Mouse (Mus musculus): ENCODE measurements around the gene Nppa. TPM values are rescaled to one million over a fixed set of nuclear protein-coding genes. Genes with fewer than 3 reads are reported as not detected.

The Nppa gene
- total RNA-seq, 2 experiments from 2014 or later = not detected

GRCm38 (mm10) chr4:148016981-148017380 lies 16.5 kb downstream of the Nppa start:
- TF ChIP-seq CTCF (IDR thresholded peaks at IDR 0.05) = no peak
- DNase-seq (ENCODE audit: extremely low spot score in 1 of 2, low spot score in 2 of 2) = no peak
- H3K4me3 ChIP-seq = no peak overlapping the region
- intact Hi-C loops (cut with DNase I) = no loop called here
- no peak overlapping the region for H3K27ac ChIP-seq

GRCm38 (mm10) chr4:148018410-148018809 lies 17.9 kb downstream of the Nppa start:
- intact Hi-C loops (cut with DNase I) = no loop called here
- no peak overlapping the region for H3K4me3 ChIP-seq
- DNase-seq (ENCODE audit: extremely low spot score in 1 of 2, low spot score in 2 of 2) = no peak
- no peak for TF ChIP-seq CTCF (IDR thresholded peaks at IDR 0.05)
- no peak overlapping the region; the same call in 1 of the 2 replicates for H3K27ac ChIP-seq

GRCm38 (mm10) chr4:148024003-148024402 lies 23.5 kb downstream of the Nppa start:
- H3K4me3 ChIP-seq = no peak overlapping the region
- no peak for TF ChIP-seq CTCF (IDR thresholded peaks at IDR 0.05)
- no peak overlapping the region for H3K27ac ChIP-seq
- intact Hi-C loops (cut with DNase I) = no loop called here
- no peak for DNase-seq (ENCODE audit: extremely low spot score in 1 of 2, low spot score in 2 of 2)

DNA sequence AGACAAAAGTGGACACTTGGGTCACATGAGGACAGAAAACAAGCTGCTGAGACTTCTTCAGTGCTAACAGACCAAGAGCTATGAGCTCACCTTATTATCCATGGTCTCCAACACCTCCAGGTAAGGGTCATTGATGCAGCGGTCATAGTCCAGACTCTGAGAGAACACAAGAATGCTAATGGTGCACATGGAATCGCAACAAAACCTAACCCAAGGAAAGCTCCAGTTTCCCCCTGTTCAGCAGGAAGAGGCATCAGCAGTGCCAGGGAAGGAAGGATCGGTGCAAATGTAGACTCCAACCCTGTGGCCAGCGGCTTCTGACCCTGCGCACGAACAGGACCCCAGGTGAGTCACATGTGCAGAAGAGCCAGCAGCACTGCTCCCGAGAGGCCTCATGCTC lies 28.8 kb downstream of the Nppa start:
- TF ChIP-seq CTCF (IDR thresholded peaks at IDR 0.05) = no peak

GRCm38 (mm10) chr4:148030506-148030905 lies 30.0 kb downstream of the Nppa start:
- H3K4me3 ChIP-seq = no peak overlapping the region
- DNase-seq (ENCODE audit: extremely low spot score in 1 of 2, low spot score in 2 of 2) = no peak
- no peak overlapping the region for H3K27ac ChIP-seq
- intact Hi-C loops (cut with DNase I) = no loop called here
- TF ChIP-seq CTCF (IDR thresholded peaks at IDR 0.05) = no peak

More for the DNA sequence above, 28.8 kb downstream of the Nppa start:
- DNase-seq (ENCODE audit: extremely low spot score in 1 of 2, low spot score in 2 of 2) = no peak
- intact Hi-C loops (cut with DNase I) = no loop called here
- H3K4me3 ChIP-seq = no peak overlapping the region
- no peak overlapping the region for H3K27ac ChIP-seq

- Histone ChIP-seq H3K4me3 (no peak overlapping the region), H3K27ac (no peak overlapping the region)
- TF ChIP-seq CTCF (IDR thresholded peaks at IDR 0.05) = no peak
- intact Hi-C loops (cut with DNase I) = no loop called here
- no peak for DNase-seq (ENCODE audit: extremely low spot score in 1 of 2, low spot score in 2 of 2)
Measured at GRCm38 (mm10) chr4:148033858-148034410, 33.4 kb downstream of the Nppa start.

- no peak for DNase-seq (ENCODE audit: extremely low spot score in 1 of 2, low spot score in 2 of 2)
- TF ChIP-seq CTCF (IDR thresholded peaks at IDR 0.05) = no peak
- H3K4me3 ChIP-seq = no peak overlapping the region
- intact Hi-C loops (cut with DNase I) = no loop called here
- no peak overlapping the region for H3K27ac ChIP-seq
Measured at GRCm38 (mm10) chr4:148035440-148035839, 34.9 kb downstream of the Nppa start.

DNA sequence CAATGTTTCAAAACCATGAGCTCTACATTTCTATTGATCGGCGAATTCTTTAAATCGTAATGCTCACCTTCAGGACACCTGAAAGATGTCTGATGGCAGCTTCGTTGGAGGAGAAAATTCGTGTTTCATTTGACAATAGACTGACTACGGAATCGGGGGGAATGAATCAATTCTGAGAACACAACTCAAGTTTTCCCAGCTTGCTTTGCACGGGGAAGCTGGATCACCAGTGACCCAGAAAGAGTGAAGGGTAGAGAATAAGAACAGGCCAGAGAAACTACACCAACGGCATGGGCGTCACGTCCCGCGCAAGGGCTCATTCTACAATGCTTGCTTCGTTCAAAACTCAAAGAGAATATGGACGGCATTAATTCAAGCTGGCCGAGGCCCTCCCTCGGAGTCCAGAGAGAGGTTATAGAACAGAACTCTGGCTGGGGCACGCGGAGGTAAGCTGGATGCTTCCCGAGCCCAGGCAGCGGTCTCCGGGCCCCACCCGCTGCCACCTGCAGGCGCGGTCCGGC lies 37.6 kb downstream of the Nppa start:
- Histone ChIP-seq H3K4me3 (peak overlapping the region; percentile 92), H3K27ac (peak overlapping the region; percentile 94)
- DNase-seq (ENCODE audit: extremely low spot score in 1 of 2, low spot score in 2 of 2) = no peak
- no peak; the same call in 1 of the 2 replicates for TF ChIP-seq CTCF (IDR thresholded peaks at IDR 0.05)
- intact Hi-C loops (cut with DNase I) = no loop called here

DNA sequence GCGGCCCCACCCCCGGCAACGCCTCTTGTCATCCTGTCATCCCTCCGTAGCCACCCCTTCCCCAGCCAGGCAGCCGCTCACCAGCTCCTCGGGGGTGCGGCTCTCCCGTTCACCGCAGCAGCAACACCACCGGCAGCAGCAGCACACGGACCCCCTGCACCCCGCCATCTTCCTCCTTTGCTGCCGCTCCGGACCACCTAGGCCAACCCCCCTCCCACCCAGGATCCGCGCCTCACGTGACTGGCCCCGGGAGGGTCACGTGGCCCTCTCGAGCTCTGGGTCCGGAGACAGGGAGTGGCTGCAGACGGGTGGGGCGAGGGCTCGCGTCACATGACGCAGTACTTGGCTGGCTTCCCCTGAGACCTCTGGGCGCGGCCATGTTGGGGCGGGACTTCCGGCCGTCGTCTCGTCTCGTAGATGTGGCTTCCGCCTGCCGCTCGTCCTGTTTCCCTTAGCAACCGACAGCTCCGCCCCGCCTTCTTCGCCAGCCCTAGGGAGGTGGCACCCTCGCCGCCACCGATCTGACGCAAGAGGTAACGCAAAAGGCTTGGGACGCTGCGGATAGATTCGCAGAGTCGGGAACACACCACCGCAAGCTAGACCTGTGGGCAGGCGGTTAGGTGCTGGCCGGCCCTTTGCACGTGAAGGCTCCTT lies 38.2 kb downstream of the Nppa start, which contains the start of the genes Clcn6 and Mthfr:
Gene Clcn6, minus strand, starts transcription at position 222 of the 654 bp plus-strand sequence.
Gene Mthfr, plus strand, starts transcription at position 478 of the 654 bp plus-strand sequence.
- H3K27ac ChIP-seq = peak within 1 kb of the TSS; percentile 94
- peak within 1 kb of the TSS; percentile 92 for H3K4me3 ChIP-seq
- TF ChIP-seq CTCF (IDR thresholded peaks at IDR 0.05) = no peak
- intact Hi-C loops (cut with DNase I) = loop anchor here (1.0 kb wide), 2 partner anchors 15 to 98 kb away; partner anchors contain the start of gene 2510039O18Rik
- DNase-seq (ENCODE audit: extremely low spot score in 1 of 2, low spot score in 2 of 2) = peak; percentile 100

- intact Hi-C loops (cut with DNase I) = loop anchor here (1.0 kb wide), 2 partner anchors 14 to 99 kb away; partner anchors contain the start of gene 2510039O18Rik
- TF ChIP-seq CTCF (IDR thresholded peaks at IDR 0.05) = no peak; the same call in 1 of the 2 replicates
- H3K4me3 ChIP-seq = peak overlapping the region; percentile 92
- H3K27ac ChIP-seq = peak overlapping the region; percentile 87
- no peak for DNase-seq (ENCODE audit: extremely low spot score in 1 of 2, low spot score in 2 of 2)
Measured at GRCm38 (mm10) chr4:148039254-148040028, 38.9 kb downstream of the Nppa start.

DNA sequence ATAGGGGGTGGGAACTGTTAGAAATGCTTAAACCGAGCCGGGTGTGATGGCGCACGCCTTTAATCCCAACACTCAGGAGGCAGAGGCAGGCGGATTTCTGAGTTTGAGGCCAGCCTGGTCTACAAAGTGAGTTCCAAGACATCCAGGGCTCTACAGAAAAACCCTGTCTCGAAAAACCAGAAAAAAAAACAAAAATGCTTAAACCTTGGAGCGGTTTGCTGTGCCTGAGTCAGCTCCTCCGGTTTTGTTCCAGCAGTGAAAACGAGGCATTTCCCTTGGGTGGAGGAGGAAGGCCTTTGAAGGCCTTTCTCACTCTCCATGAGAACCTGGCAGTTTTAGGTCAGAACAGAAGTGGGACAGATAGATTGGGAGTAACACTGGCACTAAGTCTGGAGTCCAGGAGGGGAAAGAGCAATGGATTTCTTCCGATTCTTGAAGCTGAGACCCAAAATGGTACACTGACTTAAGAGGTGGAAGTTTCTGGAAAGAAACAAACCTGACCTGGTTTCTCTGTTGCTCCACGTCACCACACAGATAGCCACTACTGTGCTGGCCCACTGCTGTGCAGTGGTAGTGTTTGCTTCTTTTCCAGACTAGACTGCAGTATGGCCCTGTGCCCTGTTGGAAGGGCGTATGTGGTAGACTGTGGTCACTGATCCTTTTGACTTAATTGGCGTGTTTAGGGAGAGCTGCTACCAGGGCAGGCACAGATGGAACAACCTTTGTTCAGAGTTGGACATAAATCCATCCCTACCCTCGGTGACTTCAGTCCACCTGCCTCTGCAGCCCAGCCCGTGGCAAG lies 39.7 kb downstream of the Nppa start:
- peak overlapping the region; percentile 87 for H3K27ac ChIP-seq
- no peak for TF ChIP-seq CTCF (IDR thresholded peaks at IDR 0.05)
- intact Hi-C loops (cut with DNase I) = no loop called here
- DNase-seq (ENCODE audit: extremely low spot score in 1 of 2, low spot score in 2 of 2) = no peak
- H3K4me3 ChIP-seq = peak overlapping the region; percentile 92
